10 mouse cellular contexts compared by ENCODE assay signal in the genomic region with DNA sequence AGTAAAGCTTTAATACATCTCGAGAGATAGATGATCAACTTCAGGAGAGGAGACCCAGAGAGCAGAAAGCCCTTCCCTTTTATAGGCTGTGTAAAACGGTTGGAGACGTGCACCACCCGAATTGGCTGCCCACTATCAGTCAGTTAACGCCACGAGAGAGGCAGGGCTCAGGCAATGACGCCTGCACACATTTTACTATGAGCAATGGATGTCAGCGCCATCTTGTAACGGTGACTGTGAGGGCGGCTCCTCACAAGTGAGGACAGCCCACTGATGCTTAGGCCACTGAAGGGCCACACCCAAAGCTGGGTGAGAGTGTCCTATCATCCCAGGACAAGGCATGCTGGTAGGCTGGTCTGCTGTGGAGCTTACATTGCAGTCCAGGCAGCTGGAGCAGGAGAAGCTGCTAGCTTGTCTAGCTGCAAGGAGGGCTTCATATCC. TPM values are rescaled to one million over a fixed set of nuclear protein-coding genes. Genes with fewer than 3 reads are reported as not detected.
DNase-seq lines count a peak whose midpoint lies in the region; ATAC-seq lines count a peak whose summit lies in the region.
"Had no signal": no experiment of that assay in that cellular context is flagged by ENCODE, and none has a peak within 500 bp of the region (broad histone marks: within the 10 kb centered on the region; RNA-seq: fewer than 3 reads in every experiment).

No protein-coding gene starts in this region.

- DNase-seq in heart, adult 9 months (ENCODE audit: low spot score in 2 of 2), result no peak
- no peak for DNase-seq in midbrain, embryonic 14.5 days
- DNase-seq in liver, embryonic 11.5 days (ENCODE audit: low spot score), result no peak
- DNase-seq in limb, embryonic 10.5 days (ENCODE audit: low spot score), result no peak
- DNase-seq in natural killer cell, adult 2 months (ENCODE audit: low spot score in 2 of 2), result no peak

- peaks cover 2% of the 10 kb centered on the region; the same call in 1 of the 2 replicates for H3K36me3 ChIP-seq in heart, embryonic 12.5 days
- no peaks in the 10 kb centered on the region for H3K36me3 ChIP-seq in midbrain, embryonic 16.5 days (ENCODE audit: control insufficient read depth, insufficient read depth, low read length)
- H3K36me3 ChIP-seq in midbrain, embryonic 14.5 days (ENCODE audit: control insufficient read depth, insufficient read depth, low read length), result no peaks in the 10 kb centered on the region
- H3K36me3 ChIP-seq in liver, embryonic 11.5 days (ENCODE audit: control insufficient read depth, insufficient read depth, low read length), result no peaks in the 10 kb centered on the region
- H3K36me3 ChIP-seq in stomach, embryonic 16.5 days (ENCODE audit: control insufficient read depth, insufficient read depth, low read length), result no peaks in the 10 kb centered on the region
- H3K36me3 ChIP-seq in limb, embryonic 10.5 days, result no peaks in the 10 kb centered on the region
- H3K36me3 ChIP-seq: embryonic facial prominence, embryonic 15.5 days had no signal

- peaks cover 34% of the 10 kb centered on the region for H3K27me3 ChIP-seq in heart, embryonic 12.5 days (replicated peaks)
- peaks cover 19% of the 10 kb centered on the region for H3K27me3 ChIP-seq in midbrain, embryonic 16.5 days (ENCODE audit: control insufficient read depth, insufficient read depth, low read depth, low read length)
- peaks cover 38% of the 10 kb centered on the region for H3K27me3 ChIP-seq in midbrain, embryonic 14.5 days (ENCODE audit: control insufficient read depth, insufficient read depth, low read length)
- H3K27me3 ChIP-seq in liver, embryonic 11.5 days (replicated peaks; ENCODE audit: control insufficient read depth, insufficient read depth, low read length), result peaks cover 24% of the 10 kb centered on the region
- peaks cover 19% of the 10 kb centered on the region for H3K27me3 ChIP-seq in stomach, embryonic 16.5 days (ENCODE audit: control insufficient read depth, insufficient read depth, low read length)
- H3K27me3 ChIP-seq in limb, embryonic 10.5 days (ENCODE audit: low read depth, poor library complexity, severe bottlenecking), result peaks cover 31% of the 10 kb centered on the region

- no peak for ATAC-seq in heart, embryonic 12.5 days (ENCODE audit: insufficient number of reproducible peaks, low FRiP score)
- peak; percentile 36; the same call in 1 of the 2 replicates for ATAC-seq in midbrain, embryonic 16.5 days
- ATAC-seq in midbrain, embryonic 14.5 days (ENCODE audit: low FRiP score, low TSS enrichment), result no peak
- peak; percentile 24 for ATAC-seq in liver, embryonic 11.5 days (replicated peaks; ENCODE audit: low FRiP score)
- ATAC-seq in stomach, embryonic 16.5 days (ENCODE audit: insufficient read depth, low FRiP score), result peak; percentile 41; the same call in 1 of the 2 replicates

- peak overlapping the region; percentile 54 for H3K4me2 ChIP-seq in heart, embryonic 12.5 days
- H3K4me2 ChIP-seq in midbrain, embryonic 16.5 days (ENCODE audit: low read length), result no peak overlapping the region
- H3K4me2 ChIP-seq in midbrain, embryonic 14.5 days (ENCODE audit: low read length), result no peak overlapping the region
- H3K4me2 ChIP-seq in liver, embryonic 11.5 days, result no peak overlapping the region
- H3K4me2 ChIP-seq in stomach, embryonic 16.5 days (ENCODE audit: low read depth, low read length), result no peak overlapping the region

- peaks cover 7% of the 10 kb centered on the region for H3K4me1 ChIP-seq in heart, embryonic 12.5 days (replicated peaks)
- no peaks in the 10 kb centered on the region; the same call in 1 of the 2 replicates for H3K4me1 ChIP-seq in midbrain, embryonic 16.5 days (ENCODE audit: control insufficient read depth, insufficient read depth, low read length)
- H3K4me1 ChIP-seq in midbrain, embryonic 14.5 days (ENCODE audit: control insufficient read depth, insufficient read depth, low read length), result no peaks in the 10 kb centered on the region
- H3K4me1 ChIP-seq in liver, embryonic 11.5 days (replicated peaks; ENCODE audit: control insufficient read depth, insufficient read depth, low read length), result 0 out of 2 replicates have a peak, but pooled peaks cover 3% of the 10 kb centered on the region
- H3K4me1 ChIP-seq in stomach, embryonic 16.5 days (ENCODE audit: control insufficient read depth, insufficient read depth, low read length), result no peaks in the 10 kb centered on the region
- peaks cover 54% of the 10 kb centered on the region for H3K4me1 ChIP-seq in limb, embryonic 10.5 days
- H3K4me1 ChIP-seq: embryonic facial prominence, embryonic 15.5 days had no signal

- H3K9ac ChIP-seq in heart, embryonic 12.5 days, result no peak overlapping the region
- no peak overlapping the region for H3K9ac ChIP-seq in midbrain, embryonic 16.5 days (ENCODE audit: low read depth, low read length)
- no peak overlapping the region for H3K9ac ChIP-seq in midbrain, embryonic 14.5 days (replicated peaks; ENCODE audit: low read length)
- H3K9ac ChIP-seq in liver, embryonic 11.5 days (ENCODE audit: low read depth, low read length), result no peak overlapping the region
- no peak overlapping the region for H3K9ac ChIP-seq in stomach, embryonic 16.5 days (ENCODE audit: low read length)
- H3K9ac ChIP-seq: embryonic facial prominence, embryonic 15.5 days had no signal

- 61% methylated on average over 10 of the region's 10 CpGs for WGBS in heart, embryonic 12.5 days
- 80% methylated on average over 10 of the region's 10 CpGs for WGBS in midbrain, embryonic 16.5 days
- WGBS in midbrain, embryonic 14.5 days, result 80% methylated on average over 10 of the region's 10 CpGs
- WGBS in liver, embryonic 11.5 days, result 60% methylated on average over 10 of the region's 10 CpGs
- WGBS in stomach, embryonic 16.5 days, result 67% methylated on average over 10 of the region's 10 CpGs
- WGBS in limb, embryonic 10.5 days, result 67% methylated on average over 10 of the region's 10 CpGs

- no peak overlapping the region for H3K4me3 ChIP-seq in heart, embryonic 12.5 days
- H3K4me3 ChIP-seq in midbrain, embryonic 16.5 days (ENCODE audit: low read depth, low read length), result no peak overlapping the region
- no peak overlapping the region for H3K4me3 ChIP-seq in midbrain, embryonic 14.5 days (replicated peaks; ENCODE audit: low read depth, low read length)
- no peak overlapping the region for H3K4me3 ChIP-seq in liver, embryonic 11.5 days (ENCODE audit: low read depth, low read length)
- H3K4me3 ChIP-seq in stomach, embryonic 16.5 days (replicated peaks; ENCODE audit: low read length), result no peak overlapping the region
- H3K4me3 ChIP-seq in limb, embryonic 10.5 days, result no peak overlapping the region

- 0 out of 2 replicates have a peak, but pooled peaks cover 6% of the 10 kb centered on the region for H3K9me3 ChIP-seq in heart, embryonic 12.5 days (replicated peaks)
- H3K9me3 ChIP-seq in midbrain, embryonic 16.5 days (replicated peaks; ENCODE audit: control insufficient read depth, low read length, poor library complexity, severe bottlenecking), result no peaks in the 10 kb centered on the region
- no peaks in the 10 kb centered on the region; the same call in 1 of the 2 replicates for H3K9me3 ChIP-seq in midbrain, embryonic 14.5 days (ENCODE audit: control insufficient read depth, low read length)
- H3K9me3 ChIP-seq in liver, embryonic 11.5 days (ENCODE audit: control insufficient read depth, low read length), result no peaks in the 10 kb centered on the region
- H3K9me3 ChIP-seq in stomach, embryonic 16.5 days (replicated peaks; ENCODE audit: control insufficient read depth, low read length), result peaks cover 4% of the 10 kb centered on the region; the same call in 1 of the 2 replicates
- no peaks in the 10 kb centered on the region for H3K9me3 ChIP-seq in limb, embryonic 10.5 days (replicated peaks)
- H3K9me3 ChIP-seq: embryonic facial prominence, embryonic 15.5 days had no signal

- no peak overlapping the region for H3K27ac ChIP-seq in heart, embryonic 12.5 days (ENCODE audit: poor library complexity, severe bottlenecking)
- no peak overlapping the region for H3K27ac ChIP-seq in midbrain, embryonic 16.5 days (ENCODE audit: low read length)
- H3K27ac ChIP-seq in midbrain, embryonic 14.5 days (replicated peaks; ENCODE audit: low read depth, low read length), result no peak overlapping the region
- no peak overlapping the region for H3K27ac ChIP-seq in liver, embryonic 11.5 days (ENCODE audit: low read depth, low read length)
- no peak overlapping the region for H3K27ac ChIP-seq in stomach, embryonic 16.5 days (ENCODE audit: low read length)
- no peak overlapping the region; the same call in 1 of the 2 replicates for H3K27ac ChIP-seq in limb, embryonic 10.5 days
- H3K27ac ChIP-seq: embryonic facial prominence, embryonic 15.5 days; heart, adult 2 months had no signal

RNA-seq across cellular contexts. Expression of a gene that starts 41.5 kb away (rescaled TPM):
- 70.3 and 72.8 TPM in 2 replicates for polyA plus RNA-seq in heart, embryonic 12.5 days (2016; fragmentation: Nextera tagmentation; extraction: Ambion mirVana)
- polyA plus RNA-seq in midbrain, embryonic 16.5 days (2015; fragmentation: Nextera tagmentation; extraction: Ambion mirVana), result 17.2 and 29.7 TPM in 2 replicates
- polyA plus RNA-seq in midbrain, embryonic 14.5 days (2014; fragmentation: Nextera tagmentation; extraction: Ambion mirVana), result 12.8 and 17.2 TPM in 2 replicates
- 44.4 and 48.3 TPM in 2 replicates for polyA plus RNA-seq in liver, embryonic 11.5 days (2014; fragmentation: Nextera tagmentation; extraction: Ambion mirVana)
- polyA plus RNA-seq in stomach, embryonic 16.5 days (2015; fragmentation: Nextera tagmentation; extraction: Ambion mirVana), result 25.8 and 30.6 TPM in 2 replicates
- polyA plus RNA-seq in limb, embryonic 10.5 days (2016; fragmentation: Nextera tagmentation; extraction: Ambion mirVana), result 25.1 and 26.7 TPM in 2 replicates

Comparison
In these comparisons a context has a peak if more than half of its experiments do, and no peak if none do; other contexts are left out.
1. ATAC-seq: peak in midbrain, embryonic 16.5 days (single experiment), liver, embryonic 11.5 days (single experiment) and stomach, embryonic 16.5 days (single experiment); none in heart, embryonic 12.5 days (single experiment) and midbrain, embryonic 14.5 days (single experiment).